Mouse (Mus musculus) kidney, embryonic 16.5 days (tissue): ENCODE measurements around the gene Pck1. TPM values are rescaled to one million over a fixed set of nuclear protein-coding genes. Genes with fewer than 3 reads are reported as not detected.

ENCODE experiments used
- ATAC-seq: fragments of 200-750 bp; cut with Nextera tagmentation; 2 replicates; pipeline ENCODE4 v1.8.0; 2017; ENCODE audit warnings: moderate TSS enrichment; ENCODE audit not compliant: low FRiP score, low TSS enrichment
- H3K27ac ChIP-seq: fragments of 300-500 bp; sonication (generic); 2 replicates; pipeline ENCODE4 v1.5.1; 2014; ENCODE audit warnings: low read length
- H3K27me3 ChIP-seq: fragments of 300-500 bp; sonication (generic); 2 replicates; pipeline ENCODE4 v1.6.1; 2014; ENCODE audit warnings: low read length, control low read depth, mixed read lengths; ENCODE audit not compliant: insufficient read depth
- H3K36me3 ChIP-seq: fragments of 300-500 bp; sonication (generic); 2 replicates; pipeline ENCODE4 v1.6.1; 2014; ENCODE audit warnings: low read length, control low read depth, mixed read lengths; ENCODE audit not compliant: insufficient read depth
- H3K4me1 ChIP-seq: fragments of 300-500 bp; sonication (generic); 2 replicates; pipeline ENCODE4 v1.6.1; 2014; ENCODE audit warnings: low read length, control low read depth, mixed read lengths; ENCODE audit not compliant: insufficient read depth
- H3K4me2 ChIP-seq: fragments of 300-500 bp; sonication (generic); replicated peaks from 2 replicates; pipeline ENCODE4 v1.6.1; 2014; ENCODE audit warnings: low read depth, low read length
- H3K4me3 ChIP-seq: fragments of 300-500 bp; sonication (generic); 2 replicates; pipeline ENCODE4 v1.5.1; 2014; ENCODE audit warnings: mild to moderate bottlenecking, low read length
- H3K9ac ChIP-seq: fragments of 300-500 bp; sonication (generic); replicated peaks from 2 replicates; pipeline ENCODE4 v1.6.1; 2014; ENCODE audit warnings: low read length
- H3K9me3 ChIP-seq: fragments of 300-500 bp; sonication (generic); 2 replicates; pipeline ENCODE4 v1.6.1; 2016; ENCODE audit warnings: low read length, control low read depth
- WGBS: fragments of 180-500 bp; shearing (Covaris S2); extraction: QIAGEN DNeasy Blood & Tissue Kit; methylation state at CpG from one replicate; pipeline ENCODE4 v1.1.7; 2014; 5-methylcytosine and 5-hydroxymethylcytosine counted together
- polyA plus RNA-seq: library from polyadenylated mRNA; unstranded; fragments of >200 nt; fragmentation: Nextera tagmentation; extraction: Ambion mirVana; gene quantifications from 2 replicates; pipeline ENCODE4 v1.2.1, GENCODE M21; 2015

The Pck1 gene
- polyA plus RNA-seq, 1 experiment from 2014 or later: 38.4 TPM

DNA sequence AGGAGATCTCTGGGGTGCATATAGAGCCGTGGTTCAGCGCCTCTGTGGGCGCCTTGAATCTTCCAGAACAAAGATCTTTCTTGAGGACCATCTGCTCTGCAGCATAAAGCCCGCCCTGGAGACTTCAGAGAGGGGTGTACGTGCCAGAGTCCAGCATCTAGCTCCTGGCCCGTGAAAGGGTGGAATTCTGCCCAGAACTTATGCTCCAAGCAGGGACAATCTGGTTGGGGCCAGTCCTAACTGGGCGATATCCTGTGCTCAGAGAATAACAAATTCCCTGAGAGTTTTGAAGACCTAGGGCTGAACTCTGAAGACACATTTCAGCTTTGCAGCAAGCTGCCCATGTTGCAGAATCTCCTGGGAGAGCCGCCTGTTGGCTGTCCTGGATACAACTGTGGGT lies 25.1 kb downstream of the Pck1 start:
- Histone ChIP-seq H3K27me3 (peaks cover 27% of the 10 kb centered on the region), H3K4me1 (peaks cover 40% of the 10 kb centered on the region), H3K27ac (peak overlapping the region; percentile 51)

DNA sequence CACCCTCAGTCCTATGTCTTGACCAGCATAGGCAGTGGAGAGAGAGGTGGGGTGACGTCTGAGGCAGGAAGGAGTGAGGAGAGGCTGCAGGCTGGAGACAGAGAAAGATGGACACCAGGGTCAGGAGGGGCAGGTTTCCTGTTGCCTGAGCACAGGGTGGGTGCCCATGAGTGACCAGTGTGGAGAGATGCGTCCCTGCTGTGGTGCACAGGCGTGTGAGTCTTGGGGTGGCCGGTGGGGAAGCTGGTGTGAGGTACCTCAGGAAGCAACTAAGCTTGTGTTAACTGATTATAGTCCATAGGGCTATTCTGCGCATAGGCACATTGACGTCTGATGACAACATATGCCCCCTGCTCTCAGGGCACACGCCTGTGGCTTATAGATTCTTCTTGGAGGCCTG lies 26.2 kb downstream of the Pck1 start:
- ATAC-seq: no peak
- Histone ChIP-seq H3K27ac (no peak overlapping the region), H3K9ac (no peak overlapping the region), H3K36me3 (no peaks in the 10 kb centered on the region), H3K27me3 (peaks cover 27% of the 10 kb centered on the region), H3K4me1 (peaks cover 29% of the 10 kb centered on the region), H3K4me2 (no peak overlapping the region), H3K4me3 (no peak overlapping the region), H3K9me3 (no peaks in the 10 kb centered on the region)
- WGBS: 74% methylated on average over 7 of the region's 7 CpGs

More for the DNA sequence above, 25.1 kb downstream of the Pck1 start:
- Histone ChIP-seq H3K9ac (no peak overlapping the region), H3K4me3 (no peak overlapping the region), H3K36me3 (no peaks in the 10 kb centered on the region), H3K9me3 (no peaks in the 10 kb centered on the region), H3K4me2 (no peak overlapping the region)
- 77% methylated on average over 8 of the region's 8 CpGs for WGBS
- no peak for ATAC-seq

DNA sequence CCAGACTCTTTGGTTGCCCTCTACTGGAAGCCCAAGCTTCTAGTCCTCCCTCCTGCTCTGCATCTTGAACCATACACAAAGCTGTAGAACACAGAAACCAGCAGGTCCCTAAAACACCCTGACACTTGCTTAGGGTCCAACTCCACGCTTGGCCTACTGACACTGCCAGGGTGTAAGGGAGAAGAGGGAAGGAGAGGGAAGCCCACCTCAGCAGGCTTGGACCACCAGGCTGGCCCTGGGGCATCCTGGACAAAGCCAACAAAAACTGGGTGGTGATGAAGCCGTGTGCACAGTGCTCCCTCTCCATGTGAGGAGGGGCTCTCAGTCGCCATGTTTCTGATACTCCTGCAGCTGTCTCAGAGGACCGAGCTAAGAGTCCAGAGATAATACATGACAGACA lies 27.2 kb downstream of the Pck1 start:
- Histone ChIP-seq H3K4me2 (no peak overlapping the region), H3K4me1 (peaks cover 20% of the 10 kb centered on the region; the same call in 1 of the 2 replicates), H3K27me3 (peaks cover 31% of the 10 kb centered on the region), H3K4me3 (no peak overlapping the region), H3K27ac (no peak overlapping the region), H3K36me3 (no peaks in the 10 kb centered on the region), H3K9ac (no peak overlapping the region), H3K9me3 (no peaks in the 10 kb centered on the region)
- ATAC-seq: no peak
- 77% methylated on average over 4 of the region's 4 CpGs for WGBS

DNA sequence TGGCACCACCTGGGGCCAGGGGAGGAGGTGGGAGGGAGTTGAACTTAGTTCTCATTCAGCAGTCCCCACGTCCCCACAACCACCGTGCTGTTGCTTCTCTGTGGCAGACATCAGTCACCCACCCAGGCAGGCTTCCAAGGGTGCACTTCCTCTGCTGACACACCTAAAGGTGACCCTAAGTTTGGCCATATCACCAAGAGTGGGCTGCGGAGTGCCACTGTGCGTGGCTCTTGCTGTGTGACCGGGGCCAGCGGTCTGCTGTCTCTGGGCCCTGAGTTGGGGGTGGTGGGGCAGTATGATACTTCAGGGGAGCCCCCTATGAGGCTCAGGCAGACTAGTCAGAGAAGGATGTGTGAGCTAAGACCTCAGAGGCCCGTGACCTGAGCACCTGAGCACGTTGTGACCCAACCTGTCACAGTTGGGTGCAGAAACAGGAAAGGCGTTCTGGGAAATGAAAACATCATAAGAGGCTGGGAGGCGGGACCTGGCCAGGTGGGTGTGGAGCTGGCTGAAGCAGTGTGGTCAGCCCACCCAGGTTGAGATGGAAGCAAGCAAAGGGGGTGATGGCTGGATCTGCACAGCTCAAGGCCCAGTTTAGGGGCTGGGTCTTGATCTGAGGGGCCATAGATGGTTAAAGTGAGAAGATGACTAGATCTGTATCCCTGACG lies 28.0 kb downstream of the Pck1 start:
- H3K27me3 ChIP-seq: peaks cover 34% of the 10 kb centered on the region
- 61% methylated on average over 11 of the region's 11 CpGs for WGBS
- no peak overlapping the region for H3K9ac ChIP-seq
- no peak overlapping the region for H3K4me3 ChIP-seq
- H3K9me3 ChIP-seq: no peaks in the 10 kb centered on the region
- no peaks in the 10 kb centered on the region for H3K36me3 ChIP-seq
- peaks cover 20% of the 10 kb centered on the region; the same call in 1 of the 2 replicates for H3K4me1 ChIP-seq
- ATAC-seq: no peak
- H3K27ac ChIP-seq: no peak overlapping the region
- H3K4me2 ChIP-seq: no peak overlapping the region

DNA sequence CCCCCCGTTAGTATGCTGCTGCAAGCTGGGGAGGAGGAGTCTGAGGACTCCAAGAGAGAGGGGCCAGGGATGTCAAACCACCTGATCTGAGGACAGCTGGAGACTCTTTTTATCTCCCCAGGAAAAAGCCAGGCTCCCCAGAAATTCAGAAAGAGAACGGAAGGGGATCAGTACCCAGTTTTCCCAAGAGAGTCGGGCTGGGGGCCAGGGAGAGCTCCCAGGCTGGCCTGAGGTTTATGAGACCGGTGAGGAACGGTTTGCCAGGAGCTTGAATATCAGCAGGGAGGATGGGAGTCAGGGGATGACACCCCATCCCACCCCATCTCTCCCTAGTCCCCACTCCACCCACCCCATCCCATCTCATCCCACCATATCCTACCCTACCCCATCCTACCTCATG lies 28.6 kb downstream of the Pck1 start:
- no peak overlapping the region for H3K9ac ChIP-seq
- no peak overlapping the region for H3K27ac ChIP-seq
- ATAC-seq: no peak
- H3K4me2 ChIP-seq: no peak overlapping the region
- no peaks in the 10 kb centered on the region for H3K36me3 ChIP-seq
- H3K4me1 ChIP-seq: peaks cover 20% of the 10 kb centered on the region; the same call in 1 of the 2 replicates
- no peak overlapping the region for H3K4me3 ChIP-seq
- peaks cover 34% of the 10 kb centered on the region for H3K27me3 ChIP-seq
- no peaks in the 10 kb centered on the region for H3K9me3 ChIP-seq
- WGBS: 43% methylated on average over 4 of the region's 5 CpGs

DNA sequence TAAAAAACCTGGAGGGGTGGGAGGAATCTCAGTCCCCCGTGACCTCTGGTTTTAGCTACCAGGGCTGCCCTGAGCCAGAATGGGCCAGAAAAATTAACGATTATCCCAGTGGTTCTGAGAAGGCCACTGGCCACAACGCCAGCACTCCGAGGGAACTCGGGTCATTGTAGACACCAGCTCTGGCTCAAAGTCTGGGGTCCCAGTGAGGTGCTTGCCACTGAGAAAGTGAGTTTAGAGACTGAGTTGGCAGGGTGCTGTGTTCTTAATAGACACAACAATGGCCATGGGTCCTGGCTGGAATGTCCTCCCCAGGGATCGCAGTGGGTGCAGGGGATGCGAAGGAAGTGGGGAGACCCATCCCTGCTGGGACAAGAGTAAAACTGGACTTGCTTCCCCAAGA lies 29.1 kb downstream of the Pck1 start:
- Histone ChIP-seq H3K4me2 (no peak overlapping the region), H3K4me1 (peaks cover 20% of the 10 kb centered on the region; the same call in 1 of the 2 replicates), H3K9me3 (no peaks in the 10 kb centered on the region), H3K9ac (no peak overlapping the region), H3K27me3 (peaks cover 34% of the 10 kb centered on the region), H3K4me3 (no peak overlapping the region), H3K27ac (no peak overlapping the region), H3K36me3 (no peaks in the 10 kb centered on the region)
- WGBS: 79% methylated on average over 7 of the region's 7 CpGs
- ATAC-seq: no peak

DNA sequence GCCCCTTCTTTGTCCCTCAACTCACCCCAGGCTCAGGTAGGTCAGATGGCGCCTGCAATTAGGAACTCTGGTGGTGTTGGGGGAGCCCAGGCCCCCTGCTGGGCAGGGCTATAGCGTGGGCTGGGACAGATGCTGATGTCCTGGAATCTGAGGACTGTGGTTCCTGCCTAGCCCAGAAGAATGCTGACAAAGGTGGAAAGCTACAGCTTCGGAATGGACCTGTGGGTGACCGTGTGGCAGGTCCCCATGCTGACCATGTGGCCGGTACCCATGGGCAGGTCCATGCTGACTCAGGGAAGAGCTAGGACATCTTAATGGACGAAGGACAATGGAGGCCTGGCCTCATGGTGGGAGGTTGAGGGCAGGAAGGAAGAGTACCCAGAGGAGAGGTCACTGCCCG lies 29.9 kb downstream of the Pck1 start:
- Histone ChIP-seq H3K4me3 (no peak overlapping the region), H3K9ac (no peak overlapping the region), H3K27me3 (peaks cover 26% of the 10 kb centered on the region), H3K27ac (no peak overlapping the region), H3K4me2 (no peak overlapping the region), H3K9me3 (no peaks in the 10 kb centered on the region), H3K4me1 (peaks cover 15% of the 10 kb centered on the region; the same call in 1 of the 2 replicates), H3K36me3 (no peaks in the 10 kb centered on the region)
- WGBS: 87% methylated on average over 7 of the region's 7 CpGs
- ATAC-seq: no peak

DNA sequence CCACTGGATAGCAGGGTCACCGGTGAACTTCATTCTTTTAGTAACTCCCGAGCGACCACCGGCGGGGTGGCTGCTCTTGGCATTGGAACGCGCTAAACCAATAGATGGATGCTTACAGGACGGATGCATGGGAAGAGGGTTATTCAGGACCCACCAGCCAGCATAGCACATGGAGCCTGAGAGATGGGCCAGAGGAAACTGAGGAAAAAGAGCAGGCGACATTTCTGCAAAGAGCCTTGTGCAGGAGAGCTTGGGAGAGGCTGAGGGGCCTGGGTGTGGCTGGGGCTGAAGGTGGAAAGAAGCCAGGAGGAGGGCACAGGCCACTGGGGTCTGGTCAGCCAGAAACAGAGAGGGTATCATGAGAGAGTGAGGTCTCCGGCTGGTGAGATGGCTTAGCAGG lies 30.5 kb downstream of the Pck1 start:
- 94% methylated on average over 10 of the region's 10 CpGs for WGBS
- Histone ChIP-seq H3K27ac (no peak overlapping the region), H3K4me1 (peaks cover 10% of the 10 kb centered on the region; the same call in 1 of the 2 replicates), H3K36me3 (no peaks in the 10 kb centered on the region), H3K4me3 (no peak overlapping the region), H3K27me3 (peaks cover 22% of the 10 kb centered on the region), H3K9ac (no peak overlapping the region), H3K4me2 (no peak overlapping the region), H3K9me3 (no peaks in the 10 kb centered on the region)
- no peak for ATAC-seq

DNA sequence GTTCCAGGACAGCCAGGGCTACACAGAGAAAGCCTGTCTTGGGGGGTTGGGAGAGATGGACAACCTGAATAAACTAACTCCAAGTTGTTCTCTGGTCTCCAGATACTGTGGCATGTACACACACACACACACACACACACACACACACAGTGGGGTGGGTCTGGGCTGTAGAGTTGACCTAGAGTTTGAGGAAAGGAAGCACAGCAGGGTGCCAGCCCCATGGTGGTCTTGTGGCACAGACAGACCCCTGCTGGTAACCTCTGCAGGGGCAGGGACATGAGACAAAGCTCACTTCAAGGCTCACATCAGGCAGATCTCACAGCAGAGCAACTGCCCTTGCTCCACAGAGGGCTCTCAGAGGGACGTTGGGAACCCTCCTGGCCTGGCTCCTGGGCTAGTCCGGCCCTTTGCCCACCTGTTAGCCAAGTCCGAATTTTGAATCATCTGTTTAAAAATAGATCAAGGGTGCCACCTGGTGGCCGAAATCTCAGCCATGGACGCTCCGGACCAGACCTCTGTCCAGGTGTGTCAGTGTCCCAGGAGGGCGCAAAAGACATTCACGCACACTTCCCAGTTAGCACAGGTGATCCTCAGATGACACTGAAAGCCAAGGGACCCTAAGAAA lies 31.1 kb downstream of the Pck1 start:
- H3K9me3 ChIP-seq: no peaks in the 10 kb centered on the region
- 7% methylated on average over 8 of the region's 8 CpGs for WGBS
- no peak overlapping the region for H3K27ac ChIP-seq
- no peaks in the 10 kb centered on the region for H3K36me3 ChIP-seq
- no peak overlapping the region for H3K4me3 ChIP-seq
- no peak overlapping the region for H3K4me2 ChIP-seq
- peak; percentile 26 for ATAC-seq
- no peak overlapping the region for H3K9ac ChIP-seq
- H3K27me3 ChIP-seq: peaks cover 21% of the 10 kb centered on the region
- H3K4me1 ChIP-seq: peaks cover 9% of the 10 kb centered on the region; the same call in 1 of the 2 replicates

DNA sequence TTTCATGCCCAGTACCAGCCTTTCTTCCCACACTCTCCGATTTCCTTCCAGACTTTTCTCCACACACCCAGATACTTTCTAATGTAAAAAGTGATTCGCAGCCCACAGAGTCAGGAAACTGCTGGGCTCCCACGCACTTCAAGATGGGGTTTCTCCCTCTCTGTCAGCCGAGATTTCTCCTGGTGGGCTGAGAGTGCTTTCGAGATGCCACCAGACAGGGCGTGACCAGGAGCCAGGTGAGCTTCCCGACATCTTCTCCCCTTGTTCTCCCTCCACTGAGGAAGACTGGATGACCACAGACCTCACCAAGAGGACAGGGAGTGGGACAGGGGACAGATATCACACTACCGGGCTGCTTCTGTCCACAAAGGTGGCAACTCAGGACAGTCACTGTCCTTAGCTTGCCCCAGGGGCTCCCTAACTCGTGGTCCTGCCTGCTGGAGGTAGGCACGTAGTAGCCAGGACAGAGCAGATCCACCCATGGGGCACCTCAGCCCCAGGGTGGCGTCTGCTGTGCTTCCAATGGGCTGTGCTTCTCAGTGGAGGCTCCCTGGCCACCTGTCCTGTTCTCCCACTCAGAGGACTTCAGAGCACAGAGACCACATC lies 31.7 kb downstream of the Pck1 start:
- no peak overlapping the region for H3K27ac ChIP-seq
- no peak for ATAC-seq
- H3K27me3 ChIP-seq: peaks cover 17% of the 10 kb centered on the region
- no peak overlapping the region for H3K9ac ChIP-seq
- H3K4me1 ChIP-seq: peaks cover 9% of the 10 kb centered on the region; the same call in 1 of the 2 replicates
- no peak overlapping the region for H3K4me2 ChIP-seq
- H3K9me3 ChIP-seq: no peaks in the 10 kb centered on the region
- H3K36me3 ChIP-seq: no peaks in the 10 kb centered on the region
- WGBS: 62% methylated on average over 11 of the region's 11 CpGs
- H3K4me3 ChIP-seq: no peak overlapping the region
